In the genomic region with DNA sequence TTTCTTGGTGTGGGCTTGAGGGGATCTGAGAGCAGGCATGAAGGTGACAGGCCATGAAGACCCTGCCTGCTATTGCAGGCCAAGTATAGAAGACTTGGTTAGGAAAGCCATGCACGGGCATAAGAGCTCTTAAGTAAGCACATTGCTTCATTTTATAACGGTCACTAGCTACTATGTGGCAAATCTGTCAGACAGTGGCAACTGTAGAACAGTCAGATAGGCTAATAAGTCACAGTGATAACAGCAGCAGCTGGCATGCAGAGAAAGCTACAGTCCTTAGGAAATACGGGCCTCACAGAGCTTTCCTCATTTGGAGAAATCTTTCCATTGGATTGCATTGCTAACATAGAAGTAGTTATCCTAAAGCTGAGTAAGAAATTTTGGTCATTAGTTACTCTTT, we compare ENCODE assay signal across 24 mouse cellular contexts.
DNase-seq lines count a peak whose midpoint lies in the region; ATAC-seq and TF ChIP-seq lines count a peak whose summit lies in the region.
"Had no signal": no experiment of that assay in that cellular context is flagged by ENCODE, and none has a peak within 500 bp of the region (broad histone marks: within the 10 kb centered on the region; RNA-seq: fewer than 3 reads in every experiment).

No protein-coding gene starts in this region.

- no peak overlapping the region for H3K4me3 ChIP-seq in heart, postnatal 0 days (ENCODE audit: low read depth, low read length)
- no peak overlapping the region for H3K4me3 ChIP-seq in bone marrow, adult 2 months (replicated peaks; ENCODE audit: control insufficient read depth, low read depth, low read length)
- H3K4me3 ChIP-seq in liver, embryonic 13.5 days (replicated peaks), result no peak overlapping the region
- H3K4me3 ChIP-seq: erythroblast, embryonic 14.5 days; forebrain, embryonic 15.5 days; hindbrain, embryonic 15.5 days; midbrain, embryonic 13.5 days; myocyte; neural tube, embryonic 15.5 days had no signal

- intact Hi-C loops in heart, postnatal 25 days (cut with DNase I), result no loop called here
- intact Hi-C loops in left cerebral cortex, postnatal 14 days (cut with DNase I), result no loop called here

- WGBS in heart, postnatal 0 days, result 13% methylated on average over 3 of the region's 3 CpGs
- WGBS in bone marrow, adult 2 months, result 23% methylated on average over 3 of the region's 3 CpGs
- 13% methylated on average over 3 of the region's 3 CpGs for WGBS in liver, embryonic 13.5 days (ENCODE audit: insufficient replicate concordance)

- H3K4me1 ChIP-seq in heart, postnatal 0 days (ENCODE audit: control insufficient read depth, insufficient read depth), result peaks cover 47% of the 10 kb centered on the region
- peaks cover 7% of the 10 kb centered on the region for H3K4me1 ChIP-seq in bone marrow, adult 2 months (ENCODE audit: control insufficient read depth, insufficient read depth, low read length)
- H3K4me1 ChIP-seq in liver, embryonic 13.5 days (replicated peaks), result peaks cover 92% of the 10 kb centered on the region

- no peak for ATAC-seq in heart, postnatal 0 days (ENCODE audit: insufficient read depth, low read depth)
- ATAC-seq in liver, embryonic 13.5 days (ENCODE audit: low read depth), result no peak
- ATAC-seq: CD4-positive, CD25-positive, alpha-beta regulatory T cell, adult 4 months; forebrain, embryonic 15.5 days; intestine, embryonic 16.5 days; midbrain, embryonic 13.5 days had no signal

- 0 out of 2 replicates have a peak overlapping the region, but pooled peaks have one; percentile 11 for H3K27ac ChIP-seq in heart, postnatal 0 days (ENCODE audit: low read depth)
- peak overlapping the region; percentile 38; the same call in 1 of the 2 replicates for H3K27ac ChIP-seq in bone marrow, adult 2 months (ENCODE audit: control insufficient read depth, insufficient read depth, low read depth, low read length, poor library complexity)
- H3K27ac ChIP-seq in liver, embryonic 13.5 days, result peak overlapping the region; percentile 62; the same call in 1 of the 2 replicates
- H3K27ac ChIP-seq: forebrain, embryonic 15.5 days; hindbrain, embryonic 15.5 days; midbrain, embryonic 13.5 days; neural tube, embryonic 15.5 days had no signal

- no peak overlapping the region for H3K4me2 ChIP-seq in heart, postnatal 0 days (ENCODE audit: low read depth, low read length)
- no peak overlapping the region for H3K4me2 ChIP-seq in liver, embryonic 13.5 days
- H3K4me2 ChIP-seq: forebrain, embryonic 15.5 days; hindbrain, embryonic 15.5 days; midbrain, embryonic 13.5 days; neural tube, embryonic 15.5 days had no signal

- no peaks in the 10 kb centered on the region for H3K27me3 ChIP-seq in heart, postnatal 0 days (ENCODE audit: control insufficient read depth, insufficient read depth, low read length)
- no peaks in the 10 kb centered on the region for H3K27me3 ChIP-seq in liver, embryonic 13.5 days
- H3K27me3 ChIP-seq: forebrain, embryonic 15.5 days; hindbrain, embryonic 15.5 days; midbrain, embryonic 13.5 days; neural tube, embryonic 15.5 days had no signal

- no peak for TF ChIP-seq EP300 in heart, postnatal 0 days (IDR thresholded peaks at IDR 0.05; ENCODE audit: low read depth)

- no peaks in the 10 kb centered on the region for H3K9me3 ChIP-seq in heart, postnatal 0 days (replicated peaks; ENCODE audit: control insufficient read depth, low read length)
- no peaks in the 10 kb centered on the region for H3K9me3 ChIP-seq in liver, embryonic 13.5 days (replicated peaks)
- H3K9me3 ChIP-seq: forebrain, embryonic 15.5 days; G1E; hindbrain, embryonic 15.5 days; midbrain, embryonic 13.5 days; neural tube, embryonic 15.5 days had no signal

- TF ChIP-seq POLR2A in bone marrow, adult 2 months (IDR thresholded peaks at IDR 0.05; ENCODE audit: borderline replicate concordance, control insufficient read depth, low read depth, low read length), result no peak

- no peaks in the 10 kb centered on the region for H3K36me3 ChIP-seq in heart, postnatal 0 days (replicated peaks; ENCODE audit: control insufficient read depth, insufficient read depth, low read length)
- peaks cover 7% of the 10 kb centered on the region; the same call in 1 of the 2 replicates for H3K36me3 ChIP-seq in liver, embryonic 13.5 days
- H3K36me3 ChIP-seq: forebrain, embryonic 15.5 days; hindbrain, embryonic 15.5 days; midbrain, embryonic 13.5 days; neural tube, embryonic 15.5 days had no signal

- H3K9ac ChIP-seq in heart, postnatal 0 days (replicated peaks; ENCODE audit: low read depth, low read length), result no peak overlapping the region
- H3K9ac ChIP-seq in liver, embryonic 13.5 days, result peak overlapping the region; percentile 23; the same call in 1 of the 2 replicates
- H3K9ac ChIP-seq: forebrain, embryonic 15.5 days; hindbrain, embryonic 15.5 days; midbrain, embryonic 13.5 days; neural tube, embryonic 15.5 days had no signal

- TF ChIP-seq CTCF in heart, postnatal 0 days (IDR thresholded peaks at IDR 0.05; ENCODE audit: low read depth), result no peak
- no peak for TF ChIP-seq CTCF in bone marrow, adult 2 months (IDR thresholded peaks at IDR 0.05; ENCODE audit: control insufficient read depth, insufficient read depth, low read length)

- no peak for DNase-seq in heart, postnatal 0 days (ENCODE audit: low spot score)
- DNase-seq in heart, postnatal 25 days (ENCODE audit: low spot score), result no peak
- DNase-seq in liver, embryonic 13.5 days, result no peak
- DNase-seq in testis, postnatal 14 days (ENCODE audit: low spot score), result peak; percentile 19
- DNase-seq in lung, adult 18-20 months, result no peak
- DNase-seq in left cerebral cortex, postnatal 14 days (ENCODE audit: low spot score in 2 of 2), result no peak
- DNase-seq: adrenal gland, adult 2 months; cerebellum, adult 18-20 months; layer of hippocampus, postnatal 36 days; left cerebral cortex, postnatal 4 days; lung, adult 2 months; lung, postnatal 4 days; right cerebral cortex, postnatal 4 days; thymus, adult 18-20 months had no signal

Comparison
In these comparisons a context has a peak if more than half of its experiments do, and no peak if none do; other contexts are left out.
1. H3K27ac ChIP-seq: peak in every context shown above with its lines; median percentile 62 in liver, embryonic 13.5 days; 38 in bone marrow, adult 2 months; 11 in heart, postnatal 0 days.